Mouse (Mus musculus): ENCODE measurements around the gene Phldb1. TPM values are rescaled to one million over a fixed set of nuclear protein-coding genes. Genes with fewer than 3 reads are reported as not detected.

Gene Phldb1
- polyA plus RNA-seq, 1 experiment from 2014 or later: 58.9 TPM

GRCm38 (mm10) chr9:44723521-44724041 lies 11.4 kb downstream of the Phldb1 start:
- Histone ChIP-seq H3K27me3 (replicated peaks) (no peaks in the 10 kb centered on the region), H3K9ac (no peak overlapping the region), H3K4me3 (no peak overlapping the region), H3K9me3 (no peaks in the 10 kb centered on the region), H3K36me3 (replicated peaks) (no peaks in the 10 kb centered on the region), H3K27ac (peak overlapping the region; percentile 13), H3K4me1 (peaks cover 69% of the 10 kb centered on the region), H3K4me2 (no peak overlapping the region)
- 62% methylated on average over 11 of the region's 11 CpGs for WGBS
- ATAC-seq (replicated peaks): no peak

- WGBS: 40% methylated on average over 7 of the region's 7 CpGs
- no peak for ATAC-seq (replicated peaks)
- peaks cover 73% of the 10 kb centered on the region for H3K4me1 ChIP-seq
- H3K4me3 ChIP-seq: no peak overlapping the region
- no peaks in the 10 kb centered on the region for H3K36me3 ChIP-seq (replicated peaks)
- H3K9me3 ChIP-seq: no peaks in the 10 kb centered on the region
- H3K9ac ChIP-seq: no peak overlapping the region
- peak overlapping the region; percentile 13; the same call in 1 of the 2 replicates for H3K27ac ChIP-seq
- no peak overlapping the region for H3K4me2 ChIP-seq
- H3K27me3 ChIP-seq (replicated peaks): no peaks in the 10 kb centered on the region
Measured at GRCm38 (mm10) chr9:44723008-44723407, 12.0 kb downstream of the Phldb1 start.

DNA sequence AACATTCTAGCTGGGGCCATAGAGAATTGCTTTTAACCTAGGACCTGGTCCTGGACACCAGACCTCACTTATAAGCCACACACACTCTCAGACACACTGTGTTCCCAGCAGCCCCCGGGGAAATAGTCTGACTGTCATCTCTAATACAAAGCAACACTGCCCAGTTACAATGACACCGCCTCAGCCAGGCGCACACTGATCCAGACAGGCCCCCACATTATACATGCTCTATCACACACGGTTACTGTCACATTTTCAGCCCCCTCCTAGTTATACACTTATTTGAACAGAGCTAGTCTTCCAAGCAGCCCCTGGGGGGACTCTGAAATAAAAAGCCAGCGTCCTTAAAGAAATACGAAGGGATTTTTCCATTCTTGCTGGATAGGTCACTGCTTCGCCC lies 12.4 kb downstream of the Phldb1 start:
- no peak for ATAC-seq (replicated peaks)
- Histone ChIP-seq H3K9ac (no peak overlapping the region), H3K4me1 (peaks cover 78% of the 10 kb centered on the region), H3K36me3 (replicated peaks) (no peaks in the 10 kb centered on the region), H3K4me2 (no peak overlapping the region), H3K9me3 (no peaks in the 10 kb centered on the region), H3K27ac (peak overlapping the region; percentile 13; the same call in 1 of the 2 replicates), H3K4me3 (no peak overlapping the region), H3K27me3 (replicated peaks) (no peaks in the 10 kb centered on the region)
- WGBS: 44% methylated on average over 7 of the region's 7 CpGs

DNA sequence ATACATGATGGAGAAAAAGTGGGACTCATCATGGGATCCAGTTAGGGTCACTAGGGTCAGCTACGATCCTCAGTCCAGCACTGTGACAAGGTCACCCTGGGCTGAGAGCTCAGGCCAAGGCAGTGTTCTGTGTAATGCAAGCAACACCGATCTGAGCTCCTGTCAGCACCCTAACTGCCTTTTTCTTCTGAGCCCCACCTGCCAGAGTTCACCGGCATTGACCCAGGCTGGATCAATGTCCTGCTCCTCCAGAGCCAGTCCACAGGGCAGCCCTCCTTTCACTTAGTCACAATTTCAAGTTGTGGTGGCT lies 13.2 kb downstream of the Phldb1 start:
- no peaks in the 10 kb centered on the region for H3K27me3 ChIP-seq (replicated peaks)
- H3K27ac ChIP-seq: peak overlapping the region; percentile 83; the same call in 1 of the 2 replicates
- no peak overlapping the region for H3K9ac ChIP-seq
- ATAC-seq (replicated peaks): peak; percentile 31; the same call in 1 of the 2 replicates
- peaks cover 77% of the 10 kb centered on the region for H3K4me1 ChIP-seq
- WGBS: 82% methylated on average over 3 of the region's 3 CpGs
- H3K36me3 ChIP-seq (replicated peaks): no peaks in the 10 kb centered on the region
- H3K9me3 ChIP-seq: no peaks in the 10 kb centered on the region
- peak overlapping the region; percentile 73; the same call in 1 of the 2 replicates for H3K4me2 ChIP-seq
- H3K4me3 ChIP-seq: peak overlapping the region; percentile 73

- Histone ChIP-seq H3K36me3 (replicated peaks) (0 out of 2 replicates have a peak, but pooled peaks cover 2% of the 10 kb centered on the region), H3K27me3 (replicated peaks) (no peaks in the 10 kb centered on the region), H3K9ac (peak overlapping the region; percentile 68), H3K4me3 (peak overlapping the region; percentile 73), H3K4me1 (peaks cover 72% of the 10 kb centered on the region), H3K27ac (peak overlapping the region; percentile 83), H3K9me3 (no peaks in the 10 kb centered on the region), H3K4me2 (peak overlapping the region; percentile 73)
- WGBS: 1% methylated on average over 40 of the region's 40 CpGs
- peak; percentile 85 for ATAC-seq (replicated peaks)
Measured at GRCm38 (mm10) chr9:44721154-44721876, 13.7 kb downstream of the Phldb1 start.

GRCm38 (mm10) chr9:44720358-44721153 lies 14.4 kb downstream of the Phldb1 start:
- H3K4me1 ChIP-seq: peaks cover 65% of the 10 kb centered on the region
- 0 out of 2 replicates have a peak, but pooled peaks cover 10% of the 10 kb centered on the region for H3K36me3 ChIP-seq (replicated peaks)

GRCm38 (mm10) chr9:44719632-44720357 lies 15.2 kb downstream of the Phldb1 start:
- no peak for ATAC-seq (replicated peaks)
- 0 out of 2 replicates have a peak overlapping the region, but pooled peaks have one; percentile 83 for H3K27ac ChIP-seq

More at GRCm38 (mm10) chr9:44720358-44721153, 14.4 kb downstream of the Phldb1 start:
- Histone ChIP-seq H3K4me3 (peak overlapping the region; percentile 73), H3K4me2 (peak overlapping the region; percentile 73), H3K27me3 (replicated peaks) (no peaks in the 10 kb centered on the region), H3K27ac (peak overlapping the region; percentile 83), H3K9me3 (no peaks in the 10 kb centered on the region), H3K9ac (peak overlapping the region; percentile 68)
- WGBS: 13% methylated on average over 9 of the region's 9 CpGs
- peak; percentile 49 for ATAC-seq (replicated peaks)

GRCm38 (mm10) chr9:44718937-44719631 lies 15.9 kb downstream of the Phldb1 start:
- no peaks in the 10 kb centered on the region for H3K27me3 ChIP-seq (replicated peaks)
- H3K27ac ChIP-seq: 0 out of 2 replicates have a peak overlapping the region, but pooled peaks have one; percentile 83
- H3K36me3 ChIP-seq (replicated peaks): peaks cover 16% of the 10 kb centered on the region; the same call in 1 of the 2 replicates
- no peaks in the 10 kb centered on the region for H3K9me3 ChIP-seq
- H3K9ac ChIP-seq: peak overlapping the region; percentile 68; the same call in 1 of the 2 replicates
- 82% methylated on average over 12 of the region's 12 CpGs for WGBS
- peaks cover 50% of the 10 kb centered on the region for H3K4me1 ChIP-seq
- ATAC-seq (replicated peaks): no peak
- H3K4me2 ChIP-seq: peak overlapping the region; percentile 73
- H3K4me3 ChIP-seq: 0 out of 2 replicates have a peak overlapping the region, but pooled peaks have one; percentile 73

More at GRCm38 (mm10) chr9:44719632-44720357, 15.2 kb downstream of the Phldb1 start:
- H3K4me3 ChIP-seq: peak overlapping the region; percentile 73
- no peaks in the 10 kb centered on the region for H3K9me3 ChIP-seq
- H3K27me3 ChIP-seq (replicated peaks): no peaks in the 10 kb centered on the region
- WGBS: 64% methylated on average over 8 of the region's 8 CpGs
- H3K4me2 ChIP-seq: peak overlapping the region; percentile 73
- H3K4me1 ChIP-seq: peaks cover 57% of the 10 kb centered on the region
- peak overlapping the region; percentile 68 for H3K9ac ChIP-seq
- H3K36me3 ChIP-seq (replicated peaks): peaks cover 16% of the 10 kb centered on the region; the same call in 1 of the 2 replicates

GRCm38 (mm10) chr9:44717822-44718242 lies 17.2 kb downstream of the Phldb1 start:
- Histone ChIP-seq H3K27ac (no peak overlapping the region), H3K9ac (no peak overlapping the region), H3K27me3 (replicated peaks) (no peaks in the 10 kb centered on the region), H3K36me3 (replicated peaks) (peaks cover 16% of the 10 kb centered on the region; the same call in 1 of the 2 replicates), H3K4me3 (no peak overlapping the region), H3K4me2 (no peak overlapping the region), H3K9me3 (no peaks in the 10 kb centered on the region), H3K4me1 (peaks cover 38% of the 10 kb centered on the region)
- ATAC-seq (replicated peaks): no peak
- 78% methylated on average over 10 of the region's 10 CpGs for WGBS

- Histone ChIP-seq H3K36me3 (replicated peaks) (peaks cover 18% of the 10 kb centered on the region), H3K27me3 (replicated peaks) (no peaks in the 10 kb centered on the region), H3K9me3 (no peaks in the 10 kb centered on the region), H3K9ac (no peak overlapping the region), H3K27ac (no peak overlapping the region), H3K4me3 (no peak overlapping the region), H3K4me2 (no peak overlapping the region), H3K4me1 (peaks cover 33% of the 10 kb centered on the region)
- whole genome bisulfite sequencing: 76% methylated on average over 6 of the region's 6 CpGs
- no peak for ATAC-seq (replicated peaks)
Measured at GRCm38 (mm10) chr9:44716997-44717821, 17.8 kb downstream of the Phldb1 start.
